Mouse (Mus musculus) hindbrain, embryonic 15.5 days (tissue): ENCODE results near the gene Scaf4. TPM values are rescaled to one million over a fixed set of nuclear protein-coding genes. Genes with fewer than 3 reads are reported as not detected.
A peak's percentile ranks its signal among the peaks of the same experiment; 100 is the strongest.

Experiments
- ATAC-seq: fragments of 200-750 bp; cut with Nextera tagmentation; 2 replicates; pipeline ENCODE4 v1.8.0; 2017; ENCODE audit warnings: low read depth, moderate number of reproducible peaks, moderate TSS enrichment; ENCODE audit not compliant: low FRiP score
- H3K27ac ChIP-seq: fragments of 300-500 bp; sonication (generic); replicated peaks from 2 replicates; pipeline ENCODE4 v1.5.1; 2015; ENCODE audit warnings: mild to moderate bottlenecking, inconsistent platforms
- H3K27me3 ChIP-seq: fragments of 300-500 bp; sonication (generic); 2 replicates; pipeline ENCODE4 v1.6.1; 2015; ENCODE audit warnings: control low read depth, inconsistent platforms
- H3K36me3 ChIP-seq: fragments of 300-500 bp; sonication (generic); 2 replicates; pipeline ENCODE4 v1.6.1; 2015; ENCODE audit warnings: control low read depth, inconsistent platforms
- H3K4me1 ChIP-seq: fragments of 300-500 bp; sonication (generic); replicated peaks from 2 replicates; pipeline ENCODE4 v1.6.1; 2015; ENCODE audit warnings: control low read depth, inconsistent platforms
- H3K4me2 ChIP-seq: fragments of 300-500 bp; sonication (generic); 2 replicates; pipeline ENCODE4 v1.6.1; 2015; ENCODE audit warnings: moderate library complexity, mild to moderate bottlenecking, inconsistent platforms
- H3K4me3 ChIP-seq: fragments of 300-500 bp; sonication (generic); 2 replicates; pipeline ENCODE4 v1.5.1; 2015; ENCODE audit warnings: mild to moderate bottlenecking, inconsistent platforms
- H3K9ac ChIP-seq: fragments of 300-500 bp; sonication (generic); 2 replicates; pipeline ENCODE4 v1.6.1; 2015; ENCODE audit warnings: inconsistent platforms
- H3K9me3 ChIP-seq: fragments of 300-500 bp; sonication (generic); 2 replicates; pipeline ENCODE4 v1.6.1; 2016; ENCODE audit warnings: control low read depth, inconsistent platforms
- WGBS: fragments of 180-500 bp; shearing (Covaris S2); methylation state at CpG from one replicate; pipeline ENCODE4 v1.1.7; 2015; 5-methylcytosine and 5-hydroxymethylcytosine counted together
- polyA plus RNA-seq: library from polyadenylated mRNA; unstranded; fragments of >200 nt; fragmentation: Nextera tagmentation; extraction: Ambion mirVana; gene quantifications from 2 replicates; pipeline ENCODE4 v1.2.1, GENCODE M21; 2015

Scaf4 gene
- polyA plus RNA-seq, 1 experiment from 2014 or later, result 29.2 TPM

GRCm38 (mm10) chr16:90283266-90283904 lies 918 bp downstream of the Scaf4 start:
- no peaks in the 10 kb centered on the region for H3K27me3 ChIP-seq
- ATAC-seq, result no peak; the same call in 1 of the 2 replicates

DNA sequence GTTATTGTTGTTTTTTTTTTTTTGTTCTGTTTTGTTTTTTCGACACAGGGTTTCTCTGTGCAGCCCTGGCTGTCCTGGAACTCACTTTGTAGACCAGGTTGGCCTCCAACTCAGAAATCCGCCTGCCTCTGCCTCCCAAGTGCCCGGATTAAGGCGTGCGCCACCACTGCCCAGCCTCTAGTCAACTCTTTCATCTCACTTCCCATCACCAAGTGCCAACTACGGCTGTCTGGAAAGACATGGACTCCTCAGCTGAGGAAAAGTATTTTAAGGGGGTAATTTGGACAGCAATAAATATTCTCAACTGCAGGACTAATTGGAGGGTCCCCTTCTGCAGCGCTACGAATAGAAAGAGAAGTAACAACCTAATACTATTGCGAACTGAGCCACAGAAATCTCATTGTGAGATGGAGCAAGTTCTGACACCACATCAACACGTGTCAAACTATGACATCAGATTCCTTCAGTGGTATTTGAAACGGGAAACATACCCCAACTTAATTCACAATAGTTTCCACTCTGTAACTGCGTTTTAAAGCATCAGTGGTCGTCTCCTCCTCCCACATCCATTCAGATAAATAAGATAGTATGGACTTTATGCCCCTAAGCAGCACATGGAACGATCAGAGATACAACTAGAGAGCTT lies 1.6 kb downstream of the Scaf4 start:
- whole genome bisulfite sequencing, result 33% methylated on average over 14 of the region's 14 CpGs
- ATAC-seq, result no peak
- Histone ChIP-seq H3K36me3 (no peaks in the 10 kb centered on the region), H3K9me3 (no peaks in the 10 kb centered on the region), H3K9ac (peak overlapping the region; percentile 94), H3K4me2 (peak overlapping the region; percentile 94), H3K4me3 (peak overlapping the region; percentile 99), H3K27me3 (no peaks in the 10 kb centered on the region), H3K4me1 (peaks cover 50% of the 10 kb centered on the region), H3K27ac (no peak overlapping the region)

More at GRCm38 (mm10) chr16:90283266-90283904, 918 bp downstream of the Scaf4 start:
- Histone ChIP-seq H3K4me1 (peaks cover 50% of the 10 kb centered on the region), H3K9me3 (no peaks in the 10 kb centered on the region), H3K36me3 (no peaks in the 10 kb centered on the region), H3K27ac (peak overlapping the region; percentile 94), H3K9ac (peak overlapping the region; percentile 94), H3K4me2 (peak overlapping the region; percentile 94), H3K4me3 (peak overlapping the region; percentile 99)
- 0% methylated on average over 48 of the region's 53 CpGs for WGBS

- WGBS, result 92% methylated on average over 9 of the region's 9 CpGs
- ATAC-seq, result no peak
- Histone ChIP-seq H3K9ac (no peak overlapping the region), H3K4me3 (no peak overlapping the region), H3K4me1 (peaks cover 50% of the 10 kb centered on the region), H3K9me3 (no peaks in the 10 kb centered on the region), H3K4me2 (no peak overlapping the region), H3K27me3 (no peaks in the 10 kb centered on the region), H3K27ac (no peak overlapping the region), H3K36me3 (no peaks in the 10 kb centered on the region)
Observed at GRCm38 (mm10) chr16:90281406-90281805, 2.9 kb downstream of the Scaf4 start.

DNA sequence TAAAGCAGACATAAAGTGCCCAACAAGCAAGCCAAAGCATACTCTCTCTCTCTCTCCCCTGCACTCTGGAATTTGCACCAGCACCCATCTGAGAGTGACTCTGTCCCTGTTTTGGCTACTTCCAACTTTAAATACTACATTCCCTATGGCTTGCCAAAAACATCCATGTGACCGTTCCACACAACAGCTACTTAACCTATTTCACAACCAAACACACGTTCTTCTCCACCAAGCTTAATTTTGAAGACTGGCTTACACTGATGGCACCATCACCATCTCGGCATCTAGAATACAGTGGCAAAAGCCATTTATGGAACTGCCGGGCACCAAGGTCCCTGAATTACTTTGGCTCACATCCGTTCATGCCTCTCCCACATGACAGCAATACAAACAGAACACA lies 3.3 kb downstream of the Scaf4 start:
- Histone ChIP-seq H3K9me3 (no peaks in the 10 kb centered on the region), H3K4me2 (no peak overlapping the region), H3K27me3 (no peaks in the 10 kb centered on the region), H3K36me3 (no peaks in the 10 kb centered on the region), H3K4me1 (peaks cover 50% of the 10 kb centered on the region), H3K9ac (no peak overlapping the region), H3K27ac (no peak overlapping the region), H3K4me3 (no peak overlapping the region)
- WGBS, result 88% methylated on average over 5 of the region's 5 CpGs
- ATAC-seq, result no peak

- H3K36me3 ChIP-seq, result no peaks in the 10 kb centered on the region
- H3K4me3 ChIP-seq, result no peak overlapping the region
- peaks cover 50% of the 10 kb centered on the region for H3K4me1 ChIP-seq
- no peak for ATAC-seq
- H3K9ac ChIP-seq, result no peak overlapping the region
- H3K4me2 ChIP-seq, result no peak overlapping the region
- H3K27me3 ChIP-seq, result no peaks in the 10 kb centered on the region
- H3K9me3 ChIP-seq, result no peaks in the 10 kb centered on the region
- WGBS, result 74% methylated on average over 2 of the region's 2 CpGs
- no peak overlapping the region for H3K27ac ChIP-seq
Observed at GRCm38 (mm10) chr16:90280515-90280914, 3.8 kb downstream of the Scaf4 start.

- H3K36me3 ChIP-seq, result no peaks in the 10 kb centered on the region
- H3K4me3 ChIP-seq, result no peak overlapping the region
- no peaks in the 10 kb centered on the region for H3K27me3 ChIP-seq
- peaks cover 41% of the 10 kb centered on the region for H3K4me1 ChIP-seq
- no peak overlapping the region for H3K27ac ChIP-seq
- no peaks in the 10 kb centered on the region for H3K9me3 ChIP-seq
- H3K9ac ChIP-seq, result no peak overlapping the region
- no peak overlapping the region for H3K4me2 ChIP-seq
- WGBS, result 65% methylated on average over 6 of the region's 6 CpGs
- ATAC-seq, result no peak
Observed at GRCm38 (mm10) chr16:90279058-90279457, 5.2 kb downstream of the Scaf4 start.

DNA sequence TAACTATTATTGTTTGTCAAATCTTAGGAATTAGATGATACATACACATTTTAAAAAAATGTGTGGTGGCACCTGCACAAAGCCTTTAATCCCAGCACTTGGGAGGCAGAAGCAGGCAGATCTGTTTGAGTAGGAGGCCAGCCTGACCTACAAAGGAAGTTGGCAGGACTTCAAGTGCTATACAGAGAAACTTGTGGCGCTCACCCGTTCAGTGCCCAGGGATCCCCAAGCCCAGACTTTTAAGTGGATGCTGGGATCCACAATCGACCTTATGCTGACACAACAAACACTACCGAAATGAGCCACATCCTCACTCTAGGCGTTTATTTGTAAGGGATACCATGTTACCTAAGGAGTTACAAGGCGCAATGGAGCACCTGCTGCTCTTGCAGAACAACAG lies 8.8 kb downstream of the Scaf4 start:
- Histone ChIP-seq H3K4me1 (peaks cover 14% of the 10 kb centered on the region), H3K27me3 (no peaks in the 10 kb centered on the region), H3K9ac (no peak overlapping the region), H3K4me2 (no peak overlapping the region), H3K9me3 (no peaks in the 10 kb centered on the region), H3K36me3 (no peaks in the 10 kb centered on the region), H3K27ac (no peak overlapping the region), H3K4me3 (no peak overlapping the region)
- ATAC-seq, result no peak
- 78% methylated on average over 6 of the region's 6 CpGs for WGBS

- WGBS, result 28% methylated on average over 1 of the region's 1 CpGs
- Histone ChIP-seq H3K4me3 (no peak overlapping the region), H3K4me2 (no peak overlapping the region), H3K36me3 (0 out of 2 replicates have a peak, but pooled peaks cover 3% of the 10 kb centered on the region), H3K27me3 (no peaks in the 10 kb centered on the region), H3K9ac (no peak overlapping the region), H3K27ac (no peak overlapping the region), H3K4me1 (no peaks in the 10 kb centered on the region), H3K9me3 (no peaks in the 10 kb centered on the region)
- ATAC-seq, result no peak
Observed at GRCm38 (mm10) chr16:90266581-90266980, 17.7 kb downstream of the Scaf4 start.

- no peaks in the 10 kb centered on the region for H3K9me3 ChIP-seq
- no peaks in the 10 kb centered on the region for H3K27me3 ChIP-seq
- no peak for ATAC-seq
- 87% methylated on average over 1 of the region's 1 CpGs for WGBS
- H3K36me3 ChIP-seq, result 0 out of 2 replicates have a peak, but pooled peaks cover 9% of the 10 kb centered on the region
- H3K4me2 ChIP-seq, result no peak overlapping the region
- H3K4me3 ChIP-seq, result no peak overlapping the region
- H3K27ac ChIP-seq, result no peak overlapping the region
- no peaks in the 10 kb centered on the region for H3K4me1 ChIP-seq
- H3K9ac ChIP-seq, result no peak overlapping the region
Observed at GRCm38 (mm10) chr16:90265106-90265505, 19.2 kb downstream of the Scaf4 start.

DNA sequence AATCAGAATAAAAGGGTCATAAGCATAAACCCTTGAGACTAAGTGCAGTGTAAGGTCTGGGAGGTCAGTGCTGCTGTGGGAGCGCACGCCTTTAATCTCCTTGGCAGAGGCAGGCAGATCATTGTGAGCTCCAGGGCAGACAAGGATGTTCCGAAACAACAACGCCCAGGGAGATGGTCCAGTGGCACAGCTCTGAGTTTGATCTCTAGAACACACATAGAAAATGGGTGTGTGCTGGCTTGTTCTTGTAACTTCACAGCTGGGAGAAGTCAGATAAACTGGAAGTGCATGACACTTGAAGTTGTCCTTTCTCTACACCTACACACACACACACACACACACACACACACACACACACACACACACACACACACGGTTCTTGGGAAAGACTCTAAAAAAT lies 20.3 kb downstream of the Scaf4 start:
- no peak overlapping the region for H3K27ac ChIP-seq
- no peaks in the 10 kb centered on the region for H3K9me3 ChIP-seq
- H3K9ac ChIP-seq, result no peak overlapping the region
- no peaks in the 10 kb centered on the region for H3K27me3 ChIP-seq
- H3K4me3 ChIP-seq, result no peak overlapping the region
- 86% methylated on average over 5 of the region's 5 CpGs for WGBS
- no peak overlapping the region for H3K4me2 ChIP-seq
- ATAC-seq, result no peak
- H3K4me1 ChIP-seq, result no peaks in the 10 kb centered on the region
- H3K36me3 ChIP-seq, result peaks cover 15% of the 10 kb centered on the region

DNA sequence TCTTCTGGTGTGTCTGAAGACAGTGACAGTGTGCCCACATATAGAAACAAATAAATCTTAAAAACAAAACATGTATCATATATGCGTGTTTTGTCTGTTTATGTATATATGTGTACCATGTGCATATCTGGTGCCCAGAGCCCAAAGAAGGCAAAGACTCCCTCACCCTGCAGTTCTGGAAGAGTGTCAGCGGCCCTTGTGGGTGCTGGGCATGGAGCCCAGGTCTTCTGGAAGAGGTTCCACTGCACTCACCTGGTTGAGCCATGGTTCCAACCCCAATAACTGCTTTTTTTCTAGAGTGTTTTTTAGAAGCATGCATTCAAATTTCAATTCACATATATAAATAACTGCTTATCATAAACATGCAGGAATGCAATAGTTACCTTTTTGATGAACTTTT lies 22.5 kb downstream of the Scaf4 start:
- no peak for ATAC-seq

DNA sequence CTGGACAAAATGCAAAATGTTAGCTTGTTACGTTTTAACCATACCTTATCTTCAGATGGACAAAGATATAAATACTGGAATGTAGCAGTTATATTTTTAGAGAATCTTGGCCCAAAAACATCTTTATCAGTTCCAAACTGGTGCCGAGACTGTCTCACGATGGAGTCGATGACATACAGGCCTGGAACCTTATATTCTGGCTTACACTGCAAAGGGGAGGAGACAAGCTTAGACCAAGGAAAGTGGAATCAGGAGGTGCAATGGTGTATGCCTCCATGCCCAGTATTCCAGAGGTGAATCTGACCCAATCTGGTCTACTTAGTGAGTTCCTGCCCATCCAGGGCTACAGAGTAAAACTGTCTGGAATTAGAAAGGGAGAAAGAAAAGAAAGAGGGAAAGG lies 24.2 kb downstream of the Scaf4 start:
- Histone ChIP-seq H3K4me2 (no peak overlapping the region), H3K9me3 (no peaks in the 10 kb centered on the region), H3K27ac (no peak overlapping the region), H3K9ac (no peak overlapping the region), H3K4me3 (no peak overlapping the region), H3K36me3 (peaks cover 44% of the 10 kb centered on the region), H3K27me3 (no peaks in the 10 kb centered on the region), H3K4me1 (no peaks in the 10 kb centered on the region)
- no peak for ATAC-seq
- 93% methylated on average over 4 of the region's 4 CpGs for WGBS

More for the DNA sequence above, 22.5 kb downstream of the Scaf4 start:
- no peaks in the 10 kb centered on the region for H3K4me1 ChIP-seq
- no peak overlapping the region for H3K4me3 ChIP-seq
- H3K9ac ChIP-seq, result no peak overlapping the region
- no peaks in the 10 kb centered on the region for H3K9me3 ChIP-seq
- H3K27ac ChIP-seq, result no peak overlapping the region
- 94% methylated on average over 2 of the region's 2 CpGs for WGBS
- H3K36me3 ChIP-seq, result peaks cover 32% of the 10 kb centered on the region
- H3K27me3 ChIP-seq, result no peaks in the 10 kb centered on the region
- no peak overlapping the region for H3K4me2 ChIP-seq
